Mouse (Mus musculus): Measurements from ENCODE around the gene Hes5. TPM values are rescaled to one million over a fixed set of nuclear protein-coding genes. Genes with fewer than 3 reads are reported as not detected.

Gene Hes5
- polyA plus RNA-seq, 1 experiment from 2014 or later: 167 TPM

DNA sequence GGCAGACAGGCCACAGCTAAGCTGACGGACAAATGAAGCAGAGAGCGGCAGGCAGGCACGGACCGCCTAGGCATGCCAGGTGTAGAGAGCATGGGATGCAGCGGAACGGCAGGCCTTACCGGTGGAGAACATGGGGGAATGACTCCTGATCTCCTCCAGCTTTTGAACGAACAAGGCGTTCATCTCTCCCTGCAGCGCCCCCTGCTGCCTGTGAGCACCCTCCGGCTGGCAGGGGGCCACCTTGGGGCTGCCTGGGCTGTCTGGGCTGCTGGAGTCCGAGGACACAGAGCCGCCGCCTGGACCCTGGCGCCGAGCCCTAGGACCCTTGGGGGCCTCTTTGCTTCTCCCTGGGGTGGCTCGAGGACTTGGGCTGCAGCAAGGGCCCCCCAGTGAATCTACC, 25.4 kb downstream of the Hes5 start:
- Histone ChIP-seq H3K4me1 (ENCODE audit: control insufficient read depth, insufficient read depth, low read depth, low read length) (peaks cover 10% of the 10 kb centered on the region), H3K9me3 (ENCODE audit: control insufficient read depth, low read length) (no peaks in the 10 kb centered on the region), H3K27ac (ENCODE audit: low read depth, low read length) (no peak overlapping the region), H3K4me3 (ENCODE audit: low read length) (no peak overlapping the region), H3K27me3 (replicated peaks; ENCODE audit: control insufficient read depth, insufficient read depth, low read length) (peaks cover 2% of the 10 kb centered on the region; the same call in 1 of the 2 replicates), H3K9ac (ENCODE audit: low read depth, low read length) (peak overlapping the region; percentile 29), H3K4me2 (ENCODE audit: low read length) (peak overlapping the region; percentile 16; the same call in 1 of the 2 replicates), H3K36me3 (ENCODE audit: control insufficient read depth, insufficient read depth, low read length) (no peaks in the 10 kb centered on the region)
- no peak for ATAC-seq
- 19% methylated on average over 16 of the region's 17 CpGs for WGBS

- Histone ChIP-seq H3K4me1 (ENCODE audit: control insufficient read depth, insufficient read depth, low read depth, low read length) (peaks cover 10% of the 10 kb centered on the region), H3K4me3 (ENCODE audit: low read length) (no peak overlapping the region), H3K36me3 (ENCODE audit: control insufficient read depth, insufficient read depth, low read length) (no peaks in the 10 kb centered on the region), H3K27ac (ENCODE audit: low read depth, low read length) (no peak overlapping the region), H3K9ac (ENCODE audit: low read depth, low read length) (no peak overlapping the region), H3K4me2 (ENCODE audit: low read length) (no peak overlapping the region), H3K27me3 (replicated peaks; ENCODE audit: control insufficient read depth, insufficient read depth, low read length) (peaks cover 2% of the 10 kb centered on the region; the same call in 1 of the 2 replicates), H3K9me3 (ENCODE audit: control insufficient read depth, low read length) (no peaks in the 10 kb centered on the region)
- no peak for ATAC-seq
- WGBS: 60% methylated on average over 15 of the region's 15 CpGs
Observed at GRCm38 (mm10) chr4:154986750-154987149, 26.0 kb downstream of the Hes5 start.

DNA sequence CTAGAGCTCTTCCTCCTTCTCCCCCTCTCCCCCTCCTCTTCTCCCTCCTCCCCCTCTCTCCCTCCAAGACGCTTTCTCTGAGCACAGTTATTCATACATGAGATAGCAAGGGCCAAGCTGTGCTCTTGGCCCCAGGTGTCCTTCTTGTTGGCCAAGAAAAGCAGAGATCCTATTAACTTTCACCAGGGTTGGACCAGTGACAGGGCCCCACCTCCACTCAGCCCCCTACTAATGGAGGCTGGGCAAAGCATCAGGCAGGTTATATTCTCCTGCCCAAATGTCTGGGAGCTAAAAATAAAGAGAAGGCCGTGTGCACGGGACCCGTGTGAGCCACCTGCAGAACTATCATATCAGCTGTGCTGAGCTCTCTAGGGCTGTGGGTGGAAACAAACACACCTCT, 34.2 kb downstream of the Hes5 start:
- ATAC-seq: no peak
- Histone ChIP-seq H3K9me3 (ENCODE audit: control insufficient read depth, low read length) (no peaks in the 10 kb centered on the region), H3K4me2 (ENCODE audit: low read length) (no peak overlapping the region), H3K9ac (ENCODE audit: low read depth, low read length) (no peak overlapping the region), H3K27me3 (replicated peaks; ENCODE audit: control insufficient read depth, insufficient read depth, low read length) (no peaks in the 10 kb centered on the region), H3K36me3 (ENCODE audit: control insufficient read depth, insufficient read depth, low read length) (peaks cover 2% of the 10 kb centered on the region; the same call in 1 of the 2 replicates), H3K4me3 (ENCODE audit: low read length) (no peak overlapping the region), H3K27ac (ENCODE audit: low read depth, low read length) (no peak overlapping the region), H3K4me1 (ENCODE audit: control insufficient read depth, insufficient read depth, low read depth, low read length) (peaks cover 12% of the 10 kb centered on the region)
- WGBS: 72% methylated on average over 4 of the region's 4 CpGs

DNA sequence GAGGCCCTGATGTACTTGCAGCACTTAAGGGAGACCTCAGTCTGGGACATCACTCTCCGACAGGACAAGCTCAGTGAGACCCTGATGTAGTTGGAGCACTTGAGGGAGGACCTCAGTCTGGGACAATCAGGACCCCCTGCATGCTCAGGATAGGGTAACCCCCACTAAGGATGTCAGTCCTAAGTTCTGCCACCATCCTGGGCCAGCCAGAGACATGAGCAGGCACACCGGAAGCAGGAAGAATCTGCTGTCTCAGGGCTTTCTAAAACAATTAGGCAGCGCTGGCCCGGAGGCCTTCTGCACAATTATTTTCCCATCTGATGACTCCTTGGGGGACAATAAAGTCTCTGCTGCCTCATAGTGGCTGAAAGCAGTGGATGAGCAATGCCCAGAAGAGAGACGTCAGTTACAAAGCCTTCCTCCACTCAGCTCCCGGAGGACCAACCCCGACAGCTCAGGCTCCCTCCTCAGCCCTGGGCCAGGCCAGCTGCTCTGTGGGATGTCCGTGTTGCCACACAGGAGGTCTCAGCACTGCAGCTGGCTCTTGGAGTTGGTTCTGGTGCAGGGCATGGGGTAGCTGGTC, 35.9 kb downstream of the Hes5 start:
- H3K4me2 ChIP-seq (ENCODE audit: low read length): no peak overlapping the region
- H3K4me1 ChIP-seq (ENCODE audit: control insufficient read depth, insufficient read depth, low read depth, low read length): peaks cover 12% of the 10 kb centered on the region
- peaks cover 2% of the 10 kb centered on the region; the same call in 1 of the 2 replicates for H3K36me3 ChIP-seq (ENCODE audit: control insufficient read depth, insufficient read depth, low read length)
- H3K4me3 ChIP-seq (ENCODE audit: low read length): no peak overlapping the region
- WGBS: 18% methylated on average over 8 of the region's 8 CpGs
- H3K9ac ChIP-seq (ENCODE audit: low read depth, low read length): peak overlapping the region; percentile 31; the same call in 1 of the 2 replicates
- no peaks in the 10 kb centered on the region for H3K27me3 ChIP-seq (replicated peaks; ENCODE audit: control insufficient read depth, insufficient read depth, low read length)
- ATAC-seq: peak; percentile 53; the same call in 1 of the 2 replicates
- H3K27ac ChIP-seq (ENCODE audit: low read depth, low read length): no peak overlapping the region
- no peaks in the 10 kb centered on the region for H3K9me3 ChIP-seq (ENCODE audit: control insufficient read depth, low read length)

GRCm38 (mm10) chr4:154999379-154999778, 38.7 kb downstream of the Hes5 start:
- no peak overlapping the region for H3K9ac ChIP-seq (ENCODE audit: low read depth, low read length)
- WGBS: 90% methylated on average over 5 of the region's 5 CpGs
- no peak overlapping the region for H3K27ac ChIP-seq (ENCODE audit: low read depth, low read length)
- no peak overlapping the region for H3K4me3 ChIP-seq (ENCODE audit: low read length)
- no peaks in the 10 kb centered on the region for H3K9me3 ChIP-seq (ENCODE audit: control insufficient read depth, low read length)
- no peak overlapping the region for H3K4me2 ChIP-seq (ENCODE audit: low read length)
- H3K4me1 ChIP-seq (ENCODE audit: control insufficient read depth, insufficient read depth, low read depth, low read length): peaks cover 12% of the 10 kb centered on the region
- ATAC-seq: no peak
- H3K36me3 ChIP-seq (ENCODE audit: control insufficient read depth, insufficient read depth, low read length): peaks cover 2% of the 10 kb centered on the region; the same call in 1 of the 2 replicates
- no peaks in the 10 kb centered on the region for H3K27me3 ChIP-seq (replicated peaks; ENCODE audit: control insufficient read depth, insufficient read depth, low read length)

GRCm38 (mm10) chr4:155005278-155005677, 44.6 kb downstream of the Hes5 start:
- H3K4me3 ChIP-seq (ENCODE audit: low read length): no peak overlapping the region
- H3K9ac ChIP-seq (ENCODE audit: low read depth, low read length): no peak overlapping the region
- H3K27me3 ChIP-seq (replicated peaks; ENCODE audit: control insufficient read depth, insufficient read depth, low read length): no peaks in the 10 kb centered on the region
- H3K36me3 ChIP-seq (ENCODE audit: control insufficient read depth, insufficient read depth, low read length): no peaks in the 10 kb centered on the region
- H3K27ac ChIP-seq (ENCODE audit: low read depth, low read length): no peak overlapping the region
- H3K4me1 ChIP-seq (ENCODE audit: control insufficient read depth, insufficient read depth, low read depth, low read length): 0 out of 2 replicates have a peak, but pooled peaks cover 3% of the 10 kb centered on the region
- 90% methylated on average over 3 of the region's 3 CpGs for WGBS
- H3K9me3 ChIP-seq (ENCODE audit: control insufficient read depth, low read length): no peaks in the 10 kb centered on the region
- no peak overlapping the region for H3K4me2 ChIP-seq (ENCODE audit: low read length)
- ATAC-seq: peak; percentile 51; the same call in 1 of the 2 replicates

GRCm38 (mm10) chr4:155006296-155006695, 45.6 kb downstream of the Hes5 start:
- H3K4me1 ChIP-seq (ENCODE audit: control insufficient read depth, insufficient read depth, low read depth, low read length): peaks cover 7% of the 10 kb centered on the region; the same call in 1 of the 2 replicates
- H3K4me3 ChIP-seq (ENCODE audit: low read length): no peak overlapping the region
- H3K27ac ChIP-seq (ENCODE audit: low read depth, low read length): no peak overlapping the region
- ATAC-seq: no peak
- no peak overlapping the region for H3K9ac ChIP-seq (ENCODE audit: low read depth, low read length)
- WGBS: 63% methylated on average over 10 of the region's 10 CpGs
- H3K27me3 ChIP-seq (replicated peaks; ENCODE audit: control insufficient read depth, insufficient read depth, low read length): no peaks in the 10 kb centered on the region
- no peaks in the 10 kb centered on the region for H3K9me3 ChIP-seq (ENCODE audit: control insufficient read depth, low read length)
- no peaks in the 10 kb centered on the region for H3K36me3 ChIP-seq (ENCODE audit: control insufficient read depth, insufficient read depth, low read length)
- no peak overlapping the region for H3K4me2 ChIP-seq (ENCODE audit: low read length)

DNA sequence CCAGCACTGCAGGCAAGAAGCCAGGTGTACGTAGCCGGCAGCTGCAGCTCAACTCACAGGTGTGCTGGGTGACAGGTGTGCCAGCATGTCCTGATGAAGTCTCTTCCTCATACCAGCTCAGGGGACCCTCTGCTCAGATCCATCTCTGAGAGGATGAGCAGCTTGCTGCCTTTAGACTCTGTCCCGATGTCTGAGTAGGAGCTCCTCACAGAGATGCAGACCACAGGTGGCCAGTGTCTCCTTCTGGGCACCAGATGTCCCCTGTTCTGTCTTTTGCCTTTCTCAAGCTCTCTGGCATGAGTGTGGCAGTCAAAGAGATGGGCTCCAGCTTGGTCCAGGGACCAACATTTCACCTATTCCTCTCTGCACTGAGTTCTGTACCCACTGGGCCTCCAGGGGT, 46.9 kb downstream of the Hes5 start:
- no peaks in the 10 kb centered on the region for H3K9me3 ChIP-seq (ENCODE audit: control insufficient read depth, low read length)
- H3K9ac ChIP-seq (ENCODE audit: low read depth, low read length): no peak overlapping the region
- H3K4me1 ChIP-seq (ENCODE audit: control insufficient read depth, insufficient read depth, low read depth, low read length): peaks cover 16% of the 10 kb centered on the region; the same call in 1 of the 2 replicates
- no peaks in the 10 kb centered on the region for H3K36me3 ChIP-seq (ENCODE audit: control insufficient read depth, insufficient read depth, low read length)
- H3K4me3 ChIP-seq (ENCODE audit: low read length): no peak overlapping the region
- no peak overlapping the region for H3K27ac ChIP-seq (ENCODE audit: low read depth, low read length)
- no peak for ATAC-seq
- 78% methylated on average over 3 of the region's 3 CpGs for WGBS
- no peak overlapping the region for H3K4me2 ChIP-seq (ENCODE audit: low read length)
- no peaks in the 10 kb centered on the region for H3K27me3 ChIP-seq (replicated peaks; ENCODE audit: control insufficient read depth, insufficient read depth, low read length)

- Histone ChIP-seq H3K4me3 (ENCODE audit: low read length) (no peak overlapping the region), H3K9ac (ENCODE audit: low read depth, low read length) (no peak overlapping the region), H3K36me3 (ENCODE audit: control insufficient read depth, insufficient read depth, low read length) (no peaks in the 10 kb centered on the region), H3K4me2 (ENCODE audit: low read length) (no peak overlapping the region), H3K4me1 (ENCODE audit: control insufficient read depth, insufficient read depth, low read depth, low read length) (peaks cover 16% of the 10 kb centered on the region; the same call in 1 of the 2 replicates), H3K9me3 (ENCODE audit: control insufficient read depth, low read length) (no peaks in the 10 kb centered on the region), H3K27me3 (replicated peaks; ENCODE audit: control insufficient read depth, insufficient read depth, low read length) (no peaks in the 10 kb centered on the region), H3K27ac (ENCODE audit: low read depth, low read length) (no peak overlapping the region)
- ATAC-seq: no peak
Observed at GRCm38 (mm10) chr4:155008075-155008474, 47.4 kb downstream of the Hes5 start.

Data from hindbrain, embryonic 16.5 days (tissue).